Mouse (Mus musculus): ENCODE measurements at regions not wholly inside any gene's neighbourhood (a gene's known extent, or its start where the extent isn't known, plus 50 kb on each side); places are given as distances from the start of the nearest gene placed in this dataset.

- no peak for DNase-seq (ENCODE audit: low spot score)
- Histone ChIP-seq H3K27me3 (ENCODE audit: insufficient read depth, poor library complexity, severe bottlenecking) (no peaks in the 10 kb centered on the region), H3K4me3 (no peak overlapping the region), H3K27ac (no peak overlapping the region), H3K36me3 (no peaks in the 10 kb centered on the region), H3K4me1 (no peaks in the 10 kb centered on the region), H3K9me3 (no peaks in the 10 kb centered on the region)
- WGBS = 85% methylated on average over 5 of the region's 5 CpGs
These were observed 305.2 kb upstream of the Gm9747 start for GRCm38 (mm10) chr1:81927721-81928120.

- Histone ChIP-seq H3K9me3 (no peaks in the 10 kb centered on the region), H3K4me3 (no peak overlapping the region), H3K27me3 (ENCODE audit: insufficient read depth, poor library complexity, severe bottlenecking) (no peaks in the 10 kb centered on the region), H3K4me1 (no peaks in the 10 kb centered on the region), H3K27ac (no peak overlapping the region), H3K36me3 (no peaks in the 10 kb centered on the region)
- DNase-seq (ENCODE audit: low spot score) = no peak
These were observed 299.8 kb upstream of the Gm9747 start for GRCm38 (mm10) chr1:81933064-81933463.

DNA sequence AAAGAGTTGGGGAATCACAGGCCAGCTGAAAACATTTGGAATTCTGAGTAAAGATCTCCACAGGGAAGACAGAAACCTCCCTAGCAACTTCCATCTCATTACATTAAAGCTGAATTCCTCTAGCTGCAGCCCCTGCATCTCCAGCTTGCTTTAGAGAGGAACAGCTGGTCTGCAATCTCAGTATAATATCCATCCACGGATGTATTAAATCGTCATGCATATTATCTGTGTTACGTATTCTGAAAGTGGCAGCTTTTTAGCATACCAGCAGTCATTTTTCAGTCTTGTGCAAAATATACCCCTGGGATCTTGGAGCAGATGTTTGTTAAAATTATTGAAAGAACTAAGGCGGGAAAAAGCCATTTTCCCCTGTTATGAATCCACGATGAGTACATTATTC is 287.7 kb upstream of the Gm9747 start:
- Histone ChIP-seq H3K4me1 (peaks cover 7% of the 10 kb centered on the region; the same call in 1 of the 2 replicates), H3K27me3 (ENCODE audit: insufficient read depth, poor library complexity, severe bottlenecking) (no peaks in the 10 kb centered on the region), H3K4me3 (no peak overlapping the region), H3K36me3 (no peaks in the 10 kb centered on the region), H3K27ac (no peak overlapping the region), H3K9me3 (no peaks in the 10 kb centered on the region)
- 79% methylated on average over 5 of the region's 5 CpGs for WGBS
- no peak for DNase-seq (ENCODE audit: low spot score)

GRCm38 (mm10) chr1:81950140-81950550 is 282.8 kb upstream of the Gm9747 start:
- H3K27ac ChIP-seq = peak overlapping the region; percentile 1; the same call in 1 of the 2 replicates

GRCm38 (mm10) chr1:81950853-81951252 is 282.1 kb upstream of the Gm9747 start:
- Histone ChIP-seq H3K27me3 (ENCODE audit: insufficient read depth, poor library complexity, severe bottlenecking) (no peaks in the 10 kb centered on the region), H3K4me3 (no peak overlapping the region), H3K27ac (no peak overlapping the region), H3K36me3 (no peaks in the 10 kb centered on the region), H3K9me3 (no peaks in the 10 kb centered on the region), H3K4me1 (peaks cover 13% of the 10 kb centered on the region; the same call in 1 of the 2 replicates)
- 65% methylated on average over 1 of the region's 1 CpGs for WGBS
- DNase-seq (ENCODE audit: low spot score) = no peak

More at GRCm38 (mm10) chr1:81950140-81950550, 282.8 kb upstream of the Gm9747 start:
- 24% methylated on average over 3 of the region's 3 CpGs for WGBS
- Histone ChIP-seq H3K9me3 (no peaks in the 10 kb centered on the region), H3K4me3 (no peak overlapping the region), H3K36me3 (no peaks in the 10 kb centered on the region), H3K27me3 (ENCODE audit: insufficient read depth, poor library complexity, severe bottlenecking) (no peaks in the 10 kb centered on the region), H3K4me1 (peaks cover 13% of the 10 kb centered on the region; the same call in 1 of the 2 replicates)
- DNase-seq (ENCODE audit: low spot score) = no peak

- H3K27me3 ChIP-seq (ENCODE audit: insufficient read depth, poor library complexity, severe bottlenecking) = no peaks in the 10 kb centered on the region
- H3K9me3 ChIP-seq = no peaks in the 10 kb centered on the region
- H3K36me3 ChIP-seq = no peaks in the 10 kb centered on the region
- DNase-seq (ENCODE audit: low spot score) = no peak
- no peak overlapping the region for H3K27ac ChIP-seq
- no peak overlapping the region for H3K4me3 ChIP-seq
- peaks cover 13% of the 10 kb centered on the region; the same call in 1 of the 2 replicates for H3K4me1 ChIP-seq
- 90% methylated on average over 4 of the region's 4 CpGs for WGBS
These were observed 281.4 kb upstream of the Gm9747 start for GRCm38 (mm10) chr1:81951493-81952011.

- no peak for DNase-seq (ENCODE audit: low spot score)
- WGBS = 70% methylated on average over 3 of the region's 3 CpGs
These were observed 280.8 kb upstream of the Gm9747 start for GRCm38 (mm10) chr1:81952095-81952494.

GRCm38 (mm10) chr1:81954507-81954906 is 278.4 kb upstream of the Gm9747 start:
- 88% methylated on average over 2 of the region's 2 CpGs for WGBS
- peaks cover 17% of the 10 kb centered on the region; the same call in 1 of the 2 replicates for H3K4me1 ChIP-seq

More at GRCm38 (mm10) chr1:81952095-81952494, 280.8 kb upstream of the Gm9747 start:
- no peaks in the 10 kb centered on the region for H3K27me3 ChIP-seq (ENCODE audit: insufficient read depth, poor library complexity, severe bottlenecking)
- no peak overlapping the region for H3K27ac ChIP-seq
- no peak overlapping the region for H3K4me3 ChIP-seq
- H3K4me1 ChIP-seq = peaks cover 13% of the 10 kb centered on the region; the same call in 1 of the 2 replicates
- H3K36me3 ChIP-seq = no peaks in the 10 kb centered on the region
- H3K9me3 ChIP-seq = no peaks in the 10 kb centered on the region

DNA sequence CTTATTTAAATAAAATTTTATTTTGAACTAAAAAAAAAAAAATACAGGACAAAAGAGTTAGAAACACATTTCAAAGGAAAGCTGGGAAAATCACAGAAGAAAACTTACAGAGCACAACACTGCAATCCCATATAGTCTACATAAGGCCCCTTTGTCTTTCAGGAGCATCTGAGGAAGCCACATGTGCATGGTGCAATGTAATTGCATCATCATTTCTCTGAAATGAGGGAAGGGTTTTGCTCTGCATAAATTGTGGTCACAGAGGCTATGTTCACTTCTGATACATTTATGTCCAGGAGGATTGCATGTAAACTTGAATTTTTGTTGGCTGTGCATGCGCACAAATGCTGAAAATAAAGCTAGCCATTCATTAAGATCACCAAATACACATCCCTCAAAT is 265.9 kb upstream of the Gm9747 start:
- no peak for DNase-seq (ENCODE audit: low spot score)
- H3K4me1 ChIP-seq = peaks cover 4% of the 10 kb centered on the region; the same call in 1 of the 2 replicates
- H3K27me3 ChIP-seq (ENCODE audit: insufficient read depth, poor library complexity, severe bottlenecking) = no peaks in the 10 kb centered on the region
- H3K27ac ChIP-seq = no peak overlapping the region
- no peak overlapping the region for H3K4me3 ChIP-seq
- H3K9me3 ChIP-seq = no peaks in the 10 kb centered on the region
- H3K36me3 ChIP-seq = no peaks in the 10 kb centered on the region
- 87% methylated on average over 1 of the region's 1 CpGs for WGBS

More at GRCm38 (mm10) chr1:81954507-81954906, 278.4 kb upstream of the Gm9747 start:
- Histone ChIP-seq H3K36me3 (no peaks in the 10 kb centered on the region), H3K9me3 (no peaks in the 10 kb centered on the region), H3K27ac (no peak overlapping the region), H3K4me3 (no peak overlapping the region), H3K27me3 (ENCODE audit: insufficient read depth, poor library complexity, severe bottlenecking) (no peaks in the 10 kb centered on the region)
- DNase-seq (ENCODE audit: low spot score) = no peak

GRCm38 (mm10) chr1:81967746-81968295 is 265.1 kb upstream of the Gm9747 start:
- Histone ChIP-seq H3K27ac (no peak overlapping the region), H3K4me3 (no peak overlapping the region), H3K9me3 (no peaks in the 10 kb centered on the region), H3K4me1 (peaks cover 4% of the 10 kb centered on the region; the same call in 1 of the 2 replicates), H3K27me3 (ENCODE audit: insufficient read depth, poor library complexity, severe bottlenecking) (no peaks in the 10 kb centered on the region), H3K36me3 (no peaks in the 10 kb centered on the region)
- WGBS = 84% methylated on average over 1 of the region's 1 CpGs
- no peak for DNase-seq (ENCODE audit: low spot score)

DNA sequence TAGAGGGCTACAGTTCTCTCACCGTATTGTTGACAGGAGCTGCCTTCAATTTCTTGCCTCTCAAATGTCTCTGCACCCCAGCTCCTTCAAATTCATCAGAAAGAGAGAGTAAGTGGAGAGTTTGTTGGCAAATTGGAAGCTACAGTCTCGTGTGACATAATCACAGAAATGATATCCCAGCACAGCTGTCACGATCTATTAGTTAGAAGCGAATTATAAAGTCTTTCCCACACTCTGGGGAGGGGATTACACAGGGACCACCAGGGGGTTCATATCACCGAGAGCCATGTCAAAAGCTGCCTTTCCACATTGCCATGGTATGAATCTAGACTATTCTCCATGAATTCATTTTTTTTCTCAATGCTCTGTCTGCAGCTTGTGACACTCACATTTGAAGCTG is 260.3 kb upstream of the Gm9747 start:
- H3K27me3 ChIP-seq (ENCODE audit: insufficient read depth, poor library complexity, severe bottlenecking) = no peaks in the 10 kb centered on the region
- no peak overlapping the region for H3K4me3 ChIP-seq
- no peaks in the 10 kb centered on the region for H3K9me3 ChIP-seq
- DNase-seq (ENCODE audit: low spot score) = no peak
- H3K36me3 ChIP-seq = no peaks in the 10 kb centered on the region
- no peak overlapping the region for H3K27ac ChIP-seq
- WGBS = 78% methylated on average over 5 of the region's 5 CpGs
- H3K4me1 ChIP-seq = no peaks in the 10 kb centered on the region

GRCm38 (mm10) chr1:81973481-81973880 is 259.4 kb upstream of the Gm9747 start:
- Histone ChIP-seq H3K27ac (no peak overlapping the region), H3K27me3 (ENCODE audit: insufficient read depth, poor library complexity, severe bottlenecking) (no peaks in the 10 kb centered on the region), H3K4me3 (no peak overlapping the region), H3K4me1 (no peaks in the 10 kb centered on the region), H3K36me3 (no peaks in the 10 kb centered on the region), H3K9me3 (no peaks in the 10 kb centered on the region)
- DNase-seq (ENCODE audit: low spot score) = no peak
- WGBS = 89% methylated on average over 4 of the region's 4 CpGs

GRCm38 (mm10) chr1:82007943-82008342 is 225.0 kb upstream of the Gm9747 start:
- Histone ChIP-seq H3K9me3 (no peaks in the 10 kb centered on the region), H3K36me3 (no peaks in the 10 kb centered on the region), H3K27me3 (ENCODE audit: insufficient read depth, poor library complexity, severe bottlenecking) (no peaks in the 10 kb centered on the region), H3K4me1 (peaks cover 5% of the 10 kb centered on the region; the same call in 1 of the 2 replicates), H3K27ac (no peak overlapping the region), H3K4me3 (no peak overlapping the region)
- DNase-seq (ENCODE audit: low spot score) = no peak
- 81% methylated on average over 5 of the region's 5 CpGs for WGBS

Measured in heart, embryonic 10.5 days (tissue).